Mouse (Mus musculus) midbrain, embryonic 16.5 days (tissue): Measurements from ENCODE around the gene Nrarp. TPM values are rescaled to one million over a fixed set of nuclear protein-coding genes. Genes with fewer than 3 reads are reported as not detected.

Source experiments
- ATAC-seq: fragments of 200-750 bp; cut with Nextera tagmentation; 2 replicates; pipeline ENCODE4 v1.8.0; 2017; ENCODE audit warnings: moderate TSS enrichment
- H3K27ac ChIP-seq: fragments of 300-500 bp; sonication (generic); 2 replicates; pipeline ENCODE4 v1.5.1; 2014; ENCODE audit warnings: mild to moderate bottlenecking, low read length, mixed read lengths
- H3K27me3 ChIP-seq: fragments of 300-500 bp; sonication (generic); 2 replicates; pipeline ENCODE4 v1.6.1; 2014; ENCODE audit warnings: low read depth, low read length, mixed read lengths; ENCODE audit not compliant: control insufficient read depth, insufficient read depth
- H3K36me3 ChIP-seq: fragments of 300-500 bp; sonication (generic); 2 replicates; pipeline ENCODE4 v1.6.1; 2014; ENCODE audit warnings: mild to moderate bottlenecking, low read length, moderate library complexity, mixed read lengths; ENCODE audit not compliant: control insufficient read depth, insufficient read depth
- H3K4me1 ChIP-seq: fragments of 300-500 bp; sonication (generic); 2 replicates; pipeline ENCODE4 v1.6.1; 2014; ENCODE audit warnings: mild to moderate bottlenecking, low read length, mixed read lengths; ENCODE audit not compliant: control insufficient read depth, insufficient read depth
- H3K4me2 ChIP-seq: fragments of 300-500 bp; sonication (generic); 2 replicates; pipeline ENCODE4 v1.6.1; 2014; ENCODE audit warnings: mild to moderate bottlenecking, low read length, mixed read lengths
- H3K4me3 ChIP-seq: fragments of 300-500 bp; sonication (generic); 2 replicates; pipeline ENCODE4 v1.5.1; 2014; ENCODE audit warnings: low read depth, mild to moderate bottlenecking, low read length, moderate library complexity, mixed read lengths
- H3K9ac ChIP-seq: fragments of 300-500 bp; sonication (generic); 2 replicates; pipeline ENCODE4 v1.6.1; 2014; ENCODE audit warnings: low read depth, low read length, mixed read lengths
- H3K9me3 ChIP-seq: fragments of 300-500 bp; sonication (generic); replicated peaks from 2 replicates; pipeline ENCODE4 v1.6.1; 2014; ENCODE audit warnings: mild to moderate bottlenecking, low read length, mixed read lengths; ENCODE audit not compliant: control insufficient read depth, poor library complexity, severe bottlenecking
- WGBS: fragments of 180-500 bp; shearing (Covaris S2); extraction: QIAGEN DNeasy Blood & Tissue Kit; methylation state at CpG from one replicate; pipeline ENCODE4 v1.1.7; 2014; 5-methylcytosine and 5-hydroxymethylcytosine counted together
- polyA plus RNA-seq: library from polyadenylated mRNA; unstranded; fragments of >200 nt; fragmentation: Nextera tagmentation; extraction: Ambion mirVana; gene quantifications from 2 replicates; pipeline ENCODE4 v1.2.1, GENCODE M21; 2015

The Nrarp gene
- polyA plus RNA-seq, 1 experiment from 2014 or later: 13.1 TPM

DNA sequence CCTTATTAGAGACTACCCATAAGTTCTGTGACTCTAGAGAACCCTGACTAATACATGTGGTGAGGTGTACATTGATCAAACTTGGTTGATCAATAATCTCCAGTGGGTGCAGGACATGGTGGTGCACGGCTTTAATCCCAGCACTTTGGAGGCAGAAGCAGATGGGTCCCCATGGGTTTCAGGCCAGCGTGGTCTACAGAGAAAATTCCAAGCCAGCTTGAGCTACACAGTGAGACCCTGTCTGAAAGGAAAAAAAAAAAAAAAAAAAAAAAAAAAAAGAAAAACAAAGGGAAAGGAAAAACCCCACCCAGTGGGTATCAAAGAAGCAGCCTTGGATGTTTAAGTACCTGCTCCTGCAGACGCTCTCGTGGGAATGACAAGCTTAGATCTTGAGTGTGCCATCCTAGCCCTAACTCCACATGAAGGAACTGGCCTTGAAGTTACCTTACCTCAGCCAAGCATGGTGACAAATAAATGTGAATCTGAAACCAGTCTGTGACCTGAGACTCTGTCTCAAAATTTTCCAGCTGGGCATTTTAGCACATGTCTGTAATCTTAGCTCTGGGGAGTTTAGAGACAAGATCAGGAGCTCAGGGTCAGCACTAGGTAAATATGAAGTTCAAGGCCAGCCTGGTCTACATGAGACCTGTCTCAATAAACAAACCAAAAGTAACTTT, 29.1 kb upstream of the Nrarp start:
- no peak for ATAC-seq
- H3K4me3 ChIP-seq: no peak overlapping the region
- WGBS: 71% methylated on average over 4 of the region's 4 CpGs
- H3K36me3 ChIP-seq: no peaks in the 10 kb centered on the region
- H3K9me3 ChIP-seq: no peaks in the 10 kb centered on the region
- H3K4me2 ChIP-seq: no peak overlapping the region
- no peak overlapping the region for H3K9ac ChIP-seq
- no peak overlapping the region for H3K27ac ChIP-seq
- no peaks in the 10 kb centered on the region for H3K4me1 ChIP-seq
- H3K27me3 ChIP-seq: no peaks in the 10 kb centered on the region

DNA sequence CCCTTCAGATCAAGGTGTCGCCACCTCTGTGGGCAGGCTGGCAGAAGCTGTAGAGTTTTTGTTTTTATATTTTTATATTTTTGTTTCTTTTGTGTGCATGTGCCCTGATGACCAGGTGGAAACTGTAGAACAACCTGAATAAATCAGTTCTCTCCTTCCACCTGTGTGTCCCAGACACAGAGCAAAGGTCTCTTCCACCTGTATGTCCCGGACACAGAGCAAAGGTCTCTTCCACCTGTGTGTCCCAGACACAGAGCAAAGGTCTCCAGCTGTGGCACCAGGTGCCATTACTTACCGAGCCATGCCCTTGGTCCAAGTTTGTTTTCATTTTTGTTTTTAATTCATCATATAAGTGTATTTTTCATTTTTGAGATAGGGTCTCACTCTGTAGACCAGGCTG, 24.4 kb upstream of the Nrarp start:
- Histone ChIP-seq H3K4me3 (no peak overlapping the region), H3K9me3 (no peaks in the 10 kb centered on the region), H3K9ac (no peak overlapping the region), H3K27ac (no peak overlapping the region), H3K4me2 (no peak overlapping the region), H3K4me1 (no peaks in the 10 kb centered on the region), H3K36me3 (no peaks in the 10 kb centered on the region), H3K27me3 (no peaks in the 10 kb centered on the region)
- ATAC-seq: no peak
- 85% methylated on average over 3 of the region's 3 CpGs for WGBS

- H3K9ac ChIP-seq: no peak overlapping the region
- no peaks in the 10 kb centered on the region for H3K4me1 ChIP-seq
- no peak for ATAC-seq
- no peak overlapping the region for H3K4me2 ChIP-seq
- H3K9me3 ChIP-seq: no peaks in the 10 kb centered on the region
- no peak overlapping the region for H3K4me3 ChIP-seq
- no peak overlapping the region for H3K27ac ChIP-seq
- no peaks in the 10 kb centered on the region for H3K36me3 ChIP-seq
- 58% methylated on average over 2 of the region's 2 CpGs for WGBS
- H3K27me3 ChIP-seq: no peaks in the 10 kb centered on the region
Measured at GRCm38 (mm10) chr2:25156990-25157389, 23.6 kb upstream of the Nrarp start.

- WGBS: 52% methylated on average over 2 of the region's 2 CpGs
- no peak overlapping the region for H3K4me2 ChIP-seq
- no peaks in the 10 kb centered on the region for H3K36me3 ChIP-seq
- no peak for ATAC-seq
- no peaks in the 10 kb centered on the region for H3K4me1 ChIP-seq
- no peaks in the 10 kb centered on the region for H3K27me3 ChIP-seq
- H3K4me3 ChIP-seq: no peak overlapping the region
- no peak overlapping the region for H3K9ac ChIP-seq
- no peaks in the 10 kb centered on the region for H3K9me3 ChIP-seq
- no peak overlapping the region for H3K27ac ChIP-seq
Measured at GRCm38 (mm10) chr2:25157655-25158054, 22.9 kb upstream of the Nrarp start.

GRCm38 (mm10) chr2:25167481-25167880, 13.1 kb upstream of the Nrarp start:
- Histone ChIP-seq H3K4me2 (peak overlapping the region; percentile 94), H3K4me3 (peak overlapping the region; percentile 62), H3K36me3 (no peaks in the 10 kb centered on the region), H3K9me3 (no peaks in the 10 kb centered on the region), H3K4me1 (peaks cover 10% of the 10 kb centered on the region; the same call in 1 of the 2 replicates), H3K27me3 (no peaks in the 10 kb centered on the region), H3K27ac (peak overlapping the region; percentile 71), H3K9ac (peak overlapping the region; percentile 77)
- WGBS: 9% methylated on average over 4 of the region's 4 CpGs
- ATAC-seq: peak; percentile 52

DNA sequence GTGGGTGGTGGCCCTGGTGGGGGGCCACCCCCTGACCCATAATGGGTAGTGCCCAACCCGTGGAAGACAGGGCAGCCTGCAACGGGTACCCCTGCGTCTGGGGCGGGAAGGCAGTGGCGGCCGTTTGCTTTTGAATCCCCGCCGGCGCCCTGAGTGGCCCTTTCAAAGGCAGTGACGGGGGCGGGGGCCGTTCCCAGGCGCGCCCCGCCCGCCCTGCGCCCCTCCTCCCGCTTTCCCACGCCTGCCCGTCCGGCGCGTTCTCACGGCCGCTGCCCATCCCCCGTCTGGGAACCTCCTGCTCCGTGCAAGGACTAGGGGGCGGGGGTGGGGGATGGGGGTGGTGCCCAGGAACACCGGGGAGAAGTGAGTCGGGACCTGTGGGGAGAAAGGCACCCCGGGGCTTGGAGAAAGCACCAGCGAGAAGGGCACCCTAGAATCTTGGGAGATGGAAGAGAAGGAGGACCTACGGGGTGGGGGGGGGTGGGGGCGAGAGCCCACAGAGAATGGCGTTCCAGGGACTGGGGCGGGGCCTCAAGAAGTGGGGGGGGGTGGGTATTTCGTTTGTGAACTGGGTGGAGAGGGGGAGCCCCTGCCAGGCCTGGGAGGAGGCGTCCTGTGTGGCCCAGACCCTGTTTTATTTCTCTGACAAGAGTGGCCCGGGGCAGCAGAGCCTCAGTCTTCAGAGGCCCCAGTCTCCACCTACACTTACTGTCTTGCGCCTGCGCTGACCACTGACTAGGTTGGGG, 12.5 kb upstream of the Nrarp start:
- H3K9me3 ChIP-seq: no peaks in the 10 kb centered on the region
- peaks cover 10% of the 10 kb centered on the region; the same call in 1 of the 2 replicates for H3K4me1 ChIP-seq
- ATAC-seq: peak; percentile 81
- H3K9ac ChIP-seq: peak overlapping the region; percentile 77
- no peaks in the 10 kb centered on the region for H3K36me3 ChIP-seq
- peak overlapping the region; percentile 94 for H3K4me2 ChIP-seq
- peak overlapping the region; percentile 62 for H3K4me3 ChIP-seq
- under 1% methylated on average over 27 of the region's 41 CpGs for WGBS
- peak overlapping the region; percentile 71 for H3K27ac ChIP-seq
- no peaks in the 10 kb centered on the region for H3K27me3 ChIP-seq

DNA sequence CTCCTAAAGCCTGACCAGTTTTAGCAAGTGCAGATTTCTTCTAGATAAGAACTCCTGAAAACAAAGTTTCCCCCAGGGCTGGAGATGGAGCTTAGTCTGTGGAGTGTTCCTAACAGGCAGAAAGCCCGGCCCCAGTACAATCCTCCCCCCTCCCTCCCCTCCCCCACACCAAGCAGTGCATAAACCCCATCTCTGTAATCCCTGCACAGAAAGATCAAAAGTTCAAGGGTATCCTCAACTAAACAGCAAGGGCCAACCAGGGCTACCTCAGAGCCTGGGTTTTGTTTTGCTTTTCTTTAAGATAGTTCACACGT, 11.9 kb upstream of the Nrarp start:
- Histone ChIP-seq H3K27me3 (no peaks in the 10 kb centered on the region), H3K27ac (peak overlapping the region; percentile 71), H3K4me1 (peaks cover 10% of the 10 kb centered on the region; the same call in 1 of the 2 replicates), H3K36me3 (no peaks in the 10 kb centered on the region), H3K9ac (no peak overlapping the region; the same call in 1 of the 2 replicates), H3K4me2 (peak overlapping the region; percentile 94), H3K9me3 (no peaks in the 10 kb centered on the region), H3K4me3 (peak overlapping the region; percentile 62)
- peak; percentile 14; the same call in 1 of the 2 replicates for ATAC-seq
- 8% methylated on average over 2 of the region's 2 CpGs for WGBS

- WGBS: 17% methylated on average over 5 of the region's 5 CpGs
- no peaks in the 10 kb centered on the region for H3K36me3 ChIP-seq
- ATAC-seq: no peak
- no peak overlapping the region for H3K9ac ChIP-seq
- peak overlapping the region; percentile 42; the same call in 1 of the 2 replicates for H3K27ac ChIP-seq
- H3K27me3 ChIP-seq: no peaks in the 10 kb centered on the region
- no peaks in the 10 kb centered on the region for H3K9me3 ChIP-seq
- no peak overlapping the region for H3K4me3 ChIP-seq
- H3K4me2 ChIP-seq: no peak overlapping the region
- peaks cover 10% of the 10 kb centered on the region; the same call in 1 of the 2 replicates for H3K4me1 ChIP-seq
Measured at GRCm38 (mm10) chr2:25169778-25170177, 10.8 kb upstream of the Nrarp start.
